13 mouse cellular contexts compared by ENCODE assay signal in the genomic region with DNA sequence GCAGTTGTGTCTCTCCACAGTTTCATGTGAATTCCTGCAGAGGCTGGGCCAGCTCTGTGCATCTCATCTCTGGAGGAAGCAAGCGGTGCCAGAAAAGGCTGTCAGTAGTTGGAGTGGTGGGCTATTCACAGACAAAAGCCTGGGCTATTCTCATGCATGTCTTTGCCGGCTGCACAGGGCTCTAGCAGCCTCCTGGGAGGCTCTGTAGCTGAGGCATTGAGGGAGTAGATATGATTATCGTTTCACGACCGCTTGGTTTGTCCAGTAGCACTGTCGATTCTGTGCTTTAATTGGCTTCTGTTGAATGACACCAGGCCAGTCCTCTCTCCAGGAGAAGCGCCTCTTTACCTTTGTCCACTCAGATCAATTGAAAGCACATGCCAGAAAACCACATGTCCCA. TPM values are rescaled to one million over a fixed set of nuclear protein-coding genes. Genes with fewer than 3 reads are reported as not detected.
DNase-seq lines count a peak whose midpoint lies in the region; ATAC-seq lines count a peak whose summit lies in the region.
"Had no signal": no experiment of that assay in that cellular context is flagged by ENCODE, and none has a peak within 500 bp of the region (broad histone marks: within the 10 kb centered on the region; RNA-seq: fewer than 3 reads in every experiment).

No protein-coding gene starts in this region.

- H3K4me3 ChIP-seq in forebrain, embryonic 16.5 days (replicated peaks; ENCODE audit: low read length): no peak overlapping the region
- H3K4me3 ChIP-seq in midbrain, embryonic 11.5 days (ENCODE audit: low read depth, low read length): no peak overlapping the region
- H3K4me3 ChIP-seq: limb, embryonic 12.5 days had no signal

- H3K9ac ChIP-seq in forebrain, embryonic 16.5 days (replicated peaks; ENCODE audit: low read depth, low read length): peak overlapping the region; percentile 17; the same call in 1 of the 2 replicates
- H3K9ac ChIP-seq in midbrain, embryonic 11.5 days (ENCODE audit: low read length): no peak overlapping the region
- H3K9ac ChIP-seq: limb, embryonic 12.5 days had no signal

- H3K4me2 ChIP-seq in forebrain, embryonic 16.5 days (ENCODE audit: low read length): peak overlapping the region; percentile 28; the same call in 1 of the 2 replicates
- 0 out of 2 replicates have a peak overlapping the region, but pooled peaks have one; percentile 3 for H3K4me2 ChIP-seq in midbrain, embryonic 11.5 days
- H3K4me2 ChIP-seq: limb, embryonic 12.5 days had no signal

- DNase-seq in cerebellum, postnatal 10 days: peak; percentile 23 to 37
- DNase-seq in cerebellum, adult 11 months: no peak
- peak; percentile 6 for DNase-seq in MN1 (ENCODE audit: low spot score)
- DNase-seq in midbrain, embryonic 11.5 days (ENCODE audit: low spot score, missing footprints): peak; percentile 90
- DNase-seq in frontal cortex, postnatal 25 days (ENCODE audit: low spot score in 2 of 2): no peak
- no peak for DNase-seq in thymus, postnatal 4 days
- DNase-seq in adrenal gland, postnatal 14 days: no peak
- DNase-seq: cerebellum, adult 18-20 months had no signal

- peaks cover 21% of the 10 kb centered on the region for H3K4me1 ChIP-seq in forebrain, embryonic 16.5 days (replicated peaks; ENCODE audit: control insufficient read depth, insufficient read depth, low read length)
- H3K4me1 ChIP-seq in midbrain, embryonic 11.5 days (ENCODE audit: control insufficient read depth, insufficient read depth, low read length): peaks cover 16% of the 10 kb centered on the region
- H3K4me1 ChIP-seq: limb, embryonic 12.5 days had no signal

- WGBS in forebrain, embryonic 16.5 days: 3% methylated on average over 7 of the region's 7 CpGs
- 9% methylated on average over 7 of the region's 7 CpGs for WGBS in midbrain, embryonic 11.5 days

- H3K27me3 ChIP-seq in forebrain, embryonic 16.5 days (replicated peaks; ENCODE audit: control insufficient read depth, insufficient read depth, low read length): no peaks in the 10 kb centered on the region
- no peaks in the 10 kb centered on the region for H3K27me3 ChIP-seq in midbrain, embryonic 11.5 days (ENCODE audit: control insufficient read depth, insufficient read depth, low read length)
- H3K27me3 ChIP-seq: limb, embryonic 12.5 days had no signal

- no peaks in the 10 kb centered on the region for H3K36me3 ChIP-seq in forebrain, embryonic 16.5 days (ENCODE audit: control insufficient read depth, insufficient read depth)
- no peaks in the 10 kb centered on the region for H3K36me3 ChIP-seq in midbrain, embryonic 11.5 days (ENCODE audit: control insufficient read depth, insufficient read depth, low read length)
- H3K36me3 ChIP-seq: limb, embryonic 12.5 days had no signal

- H3K27ac ChIP-seq in forebrain, embryonic 16.5 days (ENCODE audit: low read length): peak overlapping the region; percentile 70
- peak overlapping the region; percentile 62; the same call in 1 of the 2 replicates for H3K27ac ChIP-seq in midbrain, embryonic 11.5 days (ENCODE audit: low read depth, low read length)
- H3K27ac ChIP-seq: kidney, postnatal 0 days; limb, embryonic 12.5 days; macrophage had no signal

- 0 out of 2 replicates have a peak, but pooled peaks cover 2% of the 10 kb centered on the region for H3K9me3 ChIP-seq in forebrain, embryonic 16.5 days (ENCODE audit: control insufficient read depth, low read length)
- no peaks in the 10 kb centered on the region; the same call in 1 of the 2 replicates for H3K9me3 ChIP-seq in midbrain, embryonic 11.5 days (ENCODE audit: control insufficient read depth, low read length)
- H3K9me3 ChIP-seq: limb, embryonic 12.5 days had no signal

- peak; percentile 79 for ATAC-seq in forebrain, embryonic 16.5 days
- peak; percentile 72 for ATAC-seq in midbrain, embryonic 11.5 days (ENCODE audit: low FRiP score)

RNA-seq across cellular contexts. Expression of a gene that starts 9.8 kb away (rescaled TPM):
- 5.4 and 5.6 TPM in 2 replicates for polyA plus RNA-seq in forebrain, embryonic 16.5 days (2015; fragmentation: Nextera tagmentation; extraction: Ambion mirVana)
- 3.4 and 4.2 TPM in 2 replicates for polyA plus RNA-seq in midbrain, embryonic 11.5 days (2014; fragmentation: Nextera tagmentation; extraction: Ambion mirVana)
- total RNA-seq in adrenal gland, postnatal 14 days (2021): 0.26 TPM in 2 replicates
- polyA plus RNA-seq: liver, embryonic 16.5 days; macrophage had no signal

RNA-seq across cellular contexts. Expression of a gene that starts 57.9 kb away (rescaled TPM):
- polyA plus RNA-seq in forebrain, embryonic 16.5 days (2015; fragmentation: Nextera tagmentation; extraction: Ambion mirVana): 54.4 and 66.3 TPM in 2 replicates
- polyA plus RNA-seq in midbrain, embryonic 11.5 days (2014; fragmentation: Nextera tagmentation; extraction: Ambion mirVana): 49.8 and 53.1 TPM in 2 replicates
- 253 and 277 TPM in 2 replicates for total RNA-seq in adrenal gland, postnatal 14 days (2021)

Comparison
In these comparisons a context has a peak if more than half of its experiments do, and no peak if none do; other contexts are left out.
1. DNase-seq: peak in cerebellum, postnatal 10 days (2 of 2), MN1 (single experiment) and midbrain, embryonic 11.5 days (single experiment); none in cerebellum, adult 11 months (single experiment), frontal cortex, postnatal 25 days (0 of 2), thymus, postnatal 4 days (single experiment) and adrenal gland, postnatal 14 days (single experiment).